Mouse (Mus musculus): ENCODE measurements at regions not wholly inside any gene's neighbourhood (a gene's known extent, or its start where the extent isn't known, plus 50 kb on each side); places are given as distances from the start of the nearest gene placed in this dataset.

GRCm38 (mm10) chr3:104334760-104335159 lies 114.6 kb upstream of the Magi3 start:
- Histone ChIP-seq H3K9ac (ENCODE audit: control insufficient read depth, low read depth, low read length, poor library complexity, severe bottlenecking) (no peak overlapping the region), H3K4me3 (ENCODE audit: control insufficient read depth in 1 of 2, insufficient read depth in 1 of 2, low read depth in 2 of 2, low read length in 2 of 2) (no peak overlapping the region), H3K36me3 (ENCODE audit: control insufficient read depth in 1 of 2, insufficient read depth in 2 of 2, low read length in 2 of 2) (no peaks in the 10 kb centered on the region), H3K79me2 (ENCODE audit: control insufficient read depth, insufficient read depth, low read length, poor library complexity) (no peaks in the 10 kb centered on the region), H3K4me1 (ENCODE audit: control insufficient read depth in 1 of 2, insufficient read depth in 2 of 2, low read length in 2 of 2) (no peaks in the 10 kb centered on the region), H3K27me3 (ENCODE audit: control insufficient read depth in 1 of 2, insufficient read depth in 2 of 2, low read length in 2 of 2) (no peaks in the 10 kb centered on the region; a peak in 1 of 4 replicates), H3K27ac (ENCODE audit: control insufficient read depth, low read depth, low read length) (no peak overlapping the region), H3K9me3 (replicated peaks; ENCODE audit: insufficient read depth, low read length) (no peaks in the 10 kb centered on the region)
- DNase-seq (ENCODE audit: low read depth, low spot score), result no peak
- TF ChIP-seq MEF2A (IDR thresholded peaks at IDR 0.05; ENCODE audit: extremely low read depth, insufficient replicate concordance, low read depth, low read length, poor library complexity, severe bottlenecking) (no peak), POLR2A (IDR thresholded peaks at IDR 0.05; ENCODE audit: control insufficient read depth in 1 of 2, insufficient read depth in 1 of 2, low read depth in 1 of 2, low read length in 2 of 2, poor library complexity in 1 of 2) (no peak)

DNA sequence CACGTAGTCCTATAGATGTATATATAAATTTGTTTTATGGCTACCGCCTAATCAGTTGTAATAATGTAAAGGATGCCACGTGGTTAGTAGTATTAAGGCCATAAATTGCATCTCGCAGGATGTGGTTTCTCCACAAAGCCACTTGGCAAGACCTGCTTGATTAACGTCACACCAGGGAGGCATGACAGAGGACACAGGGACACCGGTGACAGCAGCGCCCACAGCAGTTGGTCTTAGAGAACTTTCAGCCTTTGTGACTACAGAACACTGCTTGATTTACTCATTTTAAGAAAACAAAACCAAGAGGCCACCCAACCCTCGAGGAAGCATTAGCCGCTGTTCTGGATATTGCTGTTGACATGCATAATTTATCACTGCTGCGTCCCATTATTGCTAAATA lies 113.2 kb upstream of the Magi3 start:
- Histone ChIP-seq H3K9me3 (replicated peaks; ENCODE audit: insufficient read depth, low read length) (no peaks in the 10 kb centered on the region), H3K36me3 (ENCODE audit: control insufficient read depth in 1 of 2, insufficient read depth in 2 of 2, low read length in 2 of 2) (no peaks in the 10 kb centered on the region), H3K4me1 (ENCODE audit: control insufficient read depth in 1 of 2, insufficient read depth in 2 of 2, low read length in 2 of 2) (no peaks in the 10 kb centered on the region), H3K4me3 (ENCODE audit: control insufficient read depth in 1 of 2, insufficient read depth in 1 of 2, low read depth in 2 of 2, low read length in 2 of 2) (no peak overlapping the region), H3K27me3 (ENCODE audit: control insufficient read depth in 1 of 2, insufficient read depth in 2 of 2, low read length in 2 of 2) (no peaks in the 10 kb centered on the region; a peak in 1 of 4 replicates), H3K79me2 (ENCODE audit: control insufficient read depth, insufficient read depth, low read length, poor library complexity) (no peaks in the 10 kb centered on the region), H3K27ac (ENCODE audit: control insufficient read depth, low read depth, low read length) (no peak overlapping the region), H3K9ac (ENCODE audit: control insufficient read depth, low read depth, low read length, poor library complexity, severe bottlenecking) (no peak overlapping the region)
- DNase-seq (ENCODE audit: low read depth, low spot score), result no peak
- no peak for TF ChIP-seq MEF2A (IDR thresholded peaks at IDR 0.05; ENCODE audit: extremely low read depth, insufficient replicate concordance, low read depth, low read length, poor library complexity, severe bottlenecking)
- no peak for TF ChIP-seq CTCF (IDR thresholded peaks at IDR 0.05 in 2 of 3, conservative IDR thresholded peaks at IDR 0.05 in 1 of 3; ENCODE audit: control insufficient read depth in 1 of 3, insufficient read depth in 1 of 3, low read depth in 2 of 3, low read length in 3 of 3, poor library complexity in 1 of 3, severe bottlenecking in 1 of 3)
- no peak for TF ChIP-seq KAT2A (conservative IDR thresholded peaks at IDR 0.05; ENCODE audit: low read depth, low read length)
- TF ChIP-seq SMC3 (IDR thresholded peaks at IDR 0.05; ENCODE audit: low read depth, low read length), result no peak
- TF ChIP-seq MAZ (IDR thresholded peaks at IDR 0.05; ENCODE audit: low read depth, low read length), result no peak
- no peak for TF ChIP-seq EP300 (IDR thresholded peaks at IDR 0.05; ENCODE audit: low read depth in 1 of 2, low read length in 2 of 2)
- TF ChIP-seq ELF1 (IDR thresholded peaks at IDR 0.05; ENCODE audit: low read depth, low read length), result no peak

DNA sequence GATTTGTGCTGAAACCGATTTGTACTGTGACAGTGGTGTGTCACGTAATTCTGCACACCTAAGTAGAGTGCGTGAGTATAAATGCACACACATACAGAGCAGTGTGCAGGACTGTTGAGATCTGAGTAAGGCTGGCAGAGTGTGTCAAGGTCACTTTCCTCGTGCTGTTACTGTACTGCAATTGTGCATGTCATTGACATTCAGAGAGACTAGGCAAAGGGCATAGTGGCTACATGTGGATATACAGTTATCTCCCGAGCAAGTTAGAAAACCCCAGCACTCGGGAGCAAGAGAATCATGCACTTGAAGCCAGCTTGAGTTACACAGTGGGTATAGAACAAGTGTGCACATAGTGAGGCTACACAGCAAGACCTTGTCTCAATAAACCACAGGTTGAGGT lies 110.5 kb upstream of the Magi3 start:
- Histone ChIP-seq H3K27ac (ENCODE audit: control insufficient read depth, low read depth, low read length) (no peak overlapping the region), H3K4me3 (ENCODE audit: control insufficient read depth in 1 of 2, insufficient read depth in 1 of 2, low read depth in 2 of 2, low read length in 2 of 2) (no peak overlapping the region), H3K27me3 (ENCODE audit: control insufficient read depth in 1 of 2, insufficient read depth in 2 of 2, low read length in 2 of 2) (no peaks in the 10 kb centered on the region; a peak in 1 of 4 replicates), H3K9ac (ENCODE audit: control insufficient read depth, low read depth, low read length, poor library complexity, severe bottlenecking) (no peak overlapping the region), H3K9me3 (replicated peaks; ENCODE audit: insufficient read depth, low read length) (no peaks in the 10 kb centered on the region), H3K4me1 (ENCODE audit: control insufficient read depth in 1 of 2, insufficient read depth in 2 of 2, low read length in 2 of 2) (no peaks in the 10 kb centered on the region), H3K36me3 (ENCODE audit: control insufficient read depth in 1 of 2, insufficient read depth in 2 of 2, low read length in 2 of 2) (no peaks in the 10 kb centered on the region), H3K79me2 (ENCODE audit: control insufficient read depth, insufficient read depth, low read length, poor library complexity) (no peaks in the 10 kb centered on the region)
- DNase-seq (ENCODE audit: low read depth, low spot score), result no peak
- TF ChIP-seq ZC3H11A (IDR thresholded peaks at IDR 0.05; ENCODE audit: low read depth, low read length) (no peak), MYB (IDR thresholded peaks at IDR 0.05; ENCODE audit: low read depth, low read length) (no peak), ZKSCAN1 (IDR thresholded peaks at IDR 0.05; ENCODE audit: low read depth, low read length) (no peak), UBTF (IDR thresholded peaks at IDR 0.05; ENCODE audit: borderline replicate concordance, insufficient read depth, low read depth, low read length) (no peak), CHD2 (IDR thresholded peaks at IDR 0.05; ENCODE audit: low read length) (no peak), KAT2A (conservative IDR thresholded peaks at IDR 0.05; ENCODE audit: low read depth, low read length) (no peak), JUND (IDR thresholded peaks at IDR 0.05; ENCODE audit: low read depth, low read length) (no peak)

Data from MEL (cell line).